Mouse (Mus musculus): ENCODE measurements around the gene Il17d. TPM values are rescaled to one million over a fixed set of nuclear protein-coding genes. Genes with fewer than 3 reads are reported as not detected.

The Il17d gene
- total and polyA plus RNA-seq, 2 experiments, result 0.17 TPM; not detected in 1

DNA sequence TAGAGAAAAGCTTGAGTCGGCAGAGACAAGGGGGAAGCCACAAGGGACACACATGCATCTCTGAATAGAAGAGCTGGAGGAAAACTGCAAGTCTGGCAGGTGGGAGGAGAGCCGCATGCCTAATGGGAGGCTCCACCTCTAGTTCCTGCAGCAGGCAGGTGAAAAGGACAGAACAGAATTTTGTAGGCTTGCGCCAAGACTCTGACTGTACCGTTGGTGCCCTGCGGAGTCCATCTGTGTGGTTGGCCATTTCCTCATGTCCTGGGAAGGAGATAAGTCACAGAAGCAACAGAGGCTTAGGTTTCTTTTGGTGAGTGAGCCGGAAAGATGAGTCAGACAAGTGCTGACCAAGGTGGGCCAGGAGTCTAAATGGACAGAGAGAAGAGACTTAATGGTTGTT lies 20.8 kb upstream of the Il17d start:
- H3K27ac ChIP-seq (replicated peaks; ENCODE audit: insufficient read depth, low read depth, low read length), result no peak overlapping the region
- H3K4me3 ChIP-seq (ENCODE audit: insufficient read depth, low read depth, low read length), result no peak overlapping the region
- H3K9ac ChIP-seq (ENCODE audit: low read depth, low read length), result no peak overlapping the region
- no peaks in the 10 kb centered on the region; the same call in 1 of the 2 replicates for H3K36me3 ChIP-seq (ENCODE audit: control insufficient read depth, insufficient read depth, low read length)
- H3K27me3 ChIP-seq (ENCODE audit: control insufficient read depth, insufficient read depth, low read length), result no peaks in the 10 kb centered on the region
- no peaks in the 10 kb centered on the region for H3K4me1 ChIP-seq (ENCODE audit: control insufficient read depth, insufficient read depth, low read length)
- no peak for TF ChIP-seq CTCF (IDR thresholded peaks at IDR 0.05; ENCODE audit: low read depth, low read length)
- no peak for TF ChIP-seq POLR2A (IDR thresholded peaks at IDR 0.05; ENCODE audit: extremely low read depth, insufficient read depth, low read length)
- 95% methylated on average over 6 of the region's 6 CpGs for WGBS
- H3K79me2 ChIP-seq (ENCODE audit: control insufficient read depth, insufficient read depth, low read length), result no peaks in the 10 kb centered on the region
- DNase-seq (ENCODE audit: extremely low read depth, low read depth, low spot score), result no peak

DNA sequence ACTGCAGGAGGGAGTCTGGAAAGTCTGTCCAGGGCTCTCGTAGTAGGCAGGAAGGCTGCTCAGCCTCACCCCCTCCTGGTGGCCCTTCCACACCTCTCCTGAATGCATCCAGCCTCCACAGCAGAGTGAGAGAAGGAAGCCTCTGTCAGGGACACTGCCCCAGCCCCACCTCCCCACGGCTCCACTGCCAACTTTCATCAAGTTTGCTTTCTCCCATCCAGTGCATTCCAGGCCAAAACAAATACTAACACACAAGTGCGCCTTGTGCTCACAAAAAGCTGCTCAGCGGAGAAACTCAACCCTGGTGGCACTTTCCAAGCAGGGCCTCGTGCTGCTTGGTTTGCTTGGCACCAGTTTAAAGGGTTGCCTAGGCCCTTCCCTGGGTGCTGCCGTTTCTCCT lies 15.0 kb upstream of the Il17d start:
- Histone ChIP-seq H3K27me3 (ENCODE audit: control insufficient read depth, insufficient read depth, low read length) (no peaks in the 10 kb centered on the region), H3K4me1 (ENCODE audit: control insufficient read depth, insufficient read depth, low read length) (no peaks in the 10 kb centered on the region), H3K4me3 (ENCODE audit: insufficient read depth, low read depth, low read length) (no peak overlapping the region), H3K27ac (replicated peaks; ENCODE audit: insufficient read depth, low read depth, low read length) (no peak overlapping the region), H3K9ac (ENCODE audit: low read depth, low read length) (no peak overlapping the region), H3K36me3 (ENCODE audit: control insufficient read depth, insufficient read depth, low read length) (no peaks in the 10 kb centered on the region), H3K79me2 (ENCODE audit: control insufficient read depth, insufficient read depth, low read length) (no peaks in the 10 kb centered on the region)
- WGBS, result 25% methylated on average over 6 of the region's 6 CpGs
- DNase-seq (ENCODE audit: extremely low read depth, low read depth, low spot score), result peak; percentile 43
- no peak for TF ChIP-seq CTCF (IDR thresholded peaks at IDR 0.05; ENCODE audit: low read depth, low read length)
- no peak for TF ChIP-seq POLR2A (IDR thresholded peaks at IDR 0.05; ENCODE audit: extremely low read depth, insufficient read depth, low read length)

DNA sequence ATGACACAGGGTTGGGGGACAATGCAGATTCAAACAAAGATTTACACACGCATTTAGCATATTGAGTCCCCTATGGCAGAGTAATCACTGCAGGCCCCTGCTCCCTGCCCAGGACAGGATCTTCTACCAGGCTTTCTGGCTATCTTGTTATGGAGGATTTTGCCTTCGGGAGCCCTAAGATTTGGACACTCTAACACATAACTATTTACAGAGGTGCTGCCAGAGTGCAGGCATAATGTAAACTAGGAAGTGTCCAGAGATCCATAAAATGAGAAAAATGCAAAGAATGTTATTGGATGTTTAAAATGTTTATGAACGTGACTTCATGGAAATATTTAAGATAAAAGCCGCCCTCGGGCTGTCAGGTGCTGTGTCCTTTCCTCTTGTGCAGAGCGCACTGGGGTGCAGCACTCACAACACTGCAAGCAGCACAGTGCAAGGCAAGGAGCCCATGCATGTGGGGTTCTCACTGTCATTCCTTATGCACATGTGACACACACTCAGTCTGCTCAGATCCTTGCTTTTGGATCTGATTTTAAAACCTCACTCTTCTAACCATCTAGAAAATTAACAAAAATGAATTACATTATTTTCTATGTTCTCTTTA lies 9.3 kb upstream of the Il17d start:
- WGBS, result 82% methylated on average over 6 of the region's 6 CpGs
- Histone ChIP-seq H3K4me3 (ENCODE audit: insufficient read depth, low read depth, low read length) (no peak overlapping the region), H3K9ac (ENCODE audit: low read depth, low read length) (no peak overlapping the region), H3K79me2 (ENCODE audit: control insufficient read depth, insufficient read depth, low read length) (no peaks in the 10 kb centered on the region), H3K4me1 (ENCODE audit: control insufficient read depth, insufficient read depth, low read length) (no peaks in the 10 kb centered on the region), H3K27ac (replicated peaks; ENCODE audit: insufficient read depth, low read depth, low read length) (no peak overlapping the region), H3K36me3 (ENCODE audit: control insufficient read depth, insufficient read depth, low read length) (no peaks in the 10 kb centered on the region; the same call in 1 of the 2 replicates), H3K27me3 (ENCODE audit: control insufficient read depth, insufficient read depth, low read length) (no peaks in the 10 kb centered on the region)
- DNase-seq (ENCODE audit: extremely low read depth, low read depth, low spot score), result no peak
- TF ChIP-seq POLR2A (IDR thresholded peaks at IDR 0.05; ENCODE audit: extremely low read depth, insufficient read depth, low read length) (no peak), CTCF (IDR thresholded peaks at IDR 0.05; ENCODE audit: low read depth, low read length) (no peak)

DNA sequence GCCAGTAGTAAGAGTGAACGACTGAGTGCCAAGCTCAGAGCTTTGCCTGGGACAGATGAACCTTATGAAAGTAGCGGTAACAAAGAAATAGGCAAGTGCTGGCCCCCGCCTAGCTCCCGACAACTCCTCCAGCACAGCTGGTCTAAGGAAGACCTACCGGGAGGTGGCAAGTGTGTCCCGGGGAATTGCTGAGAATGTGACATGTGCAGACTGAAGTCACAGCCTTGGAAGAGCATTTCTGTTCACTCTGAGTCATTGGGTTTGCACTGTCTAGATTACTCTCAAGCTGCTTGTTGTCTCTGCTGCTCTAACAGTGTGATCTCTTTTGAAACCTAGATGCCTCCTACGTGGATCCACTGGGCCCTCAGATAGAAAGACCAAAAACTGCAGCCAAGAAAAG lies 7.6 kb upstream of the Il17d start:
- no peak for DNase-seq (ENCODE audit: extremely low read depth, low read depth, low spot score)
- 92% methylated on average over 7 of the region's 7 CpGs for whole genome bisulfite sequencing
- TF ChIP-seq POLR2A (IDR thresholded peaks at IDR 0.05; ENCODE audit: extremely low read depth, insufficient read depth, low read length) (no peak), CTCF (IDR thresholded peaks at IDR 0.05; ENCODE audit: low read depth, low read length) (no peak)
- Histone ChIP-seq H3K4me3 (ENCODE audit: insufficient read depth, low read depth, low read length) (no peak overlapping the region), H3K4me1 (ENCODE audit: control insufficient read depth, insufficient read depth, low read length) (no peaks in the 10 kb centered on the region), H3K27ac (replicated peaks; ENCODE audit: insufficient read depth, low read depth, low read length) (no peak overlapping the region), H3K9ac (ENCODE audit: low read depth, low read length) (no peak overlapping the region), H3K36me3 (ENCODE audit: control insufficient read depth, insufficient read depth, low read length) (no peaks in the 10 kb centered on the region; the same call in 1 of the 2 replicates), H3K27me3 (ENCODE audit: control insufficient read depth, insufficient read depth, low read length) (no peaks in the 10 kb centered on the region), H3K79me2 (ENCODE audit: control insufficient read depth, insufficient read depth, low read length) (no peaks in the 10 kb centered on the region)

DNA sequence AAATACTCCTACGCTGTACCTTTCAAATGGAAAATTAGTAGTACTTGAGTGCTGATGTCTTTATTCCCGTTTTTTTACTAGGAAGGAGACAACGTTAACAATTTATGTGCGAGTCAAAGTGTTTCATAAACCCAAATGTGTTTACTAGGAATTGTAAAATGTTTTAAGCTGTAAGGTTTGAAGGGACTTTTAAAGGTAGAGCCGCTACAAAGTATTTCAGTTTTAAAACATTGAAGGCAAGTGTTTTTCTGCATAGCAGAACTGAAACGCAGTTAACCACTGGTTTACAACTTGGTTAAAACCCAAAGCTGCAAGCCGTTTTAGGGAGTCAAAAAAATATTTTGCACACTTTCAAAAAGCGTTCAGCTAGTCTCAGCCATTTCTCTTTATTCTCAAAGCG lies 815 bp upstream of the Il17d start:
- peaks cover 7% of the 10 kb centered on the region for H3K4me1 ChIP-seq (ENCODE audit: control insufficient read depth, insufficient read depth, low read length)
- H3K36me3 ChIP-seq (ENCODE audit: control insufficient read depth, insufficient read depth, low read length), result no peaks in the 10 kb centered on the region
- H3K27ac ChIP-seq (replicated peaks; ENCODE audit: insufficient read depth, low read depth, low read length), result no peak overlapping the region
- no peak for DNase-seq (ENCODE audit: extremely low read depth, low read depth, low spot score)
- no peak for TF ChIP-seq POLR2A (IDR thresholded peaks at IDR 0.05; ENCODE audit: extremely low read depth, insufficient read depth, low read length)
- TF ChIP-seq CTCF (IDR thresholded peaks at IDR 0.05; ENCODE audit: low read depth, low read length), result no peak
- H3K79me2 ChIP-seq (ENCODE audit: control insufficient read depth, insufficient read depth, low read length), result no peaks in the 10 kb centered on the region
- H3K4me3 ChIP-seq (ENCODE audit: insufficient read depth, low read depth, low read length), result no peak overlapping the region
- whole genome bisulfite sequencing, result 94% methylated on average over 9 of the region's 9 CpGs
- H3K27me3 ChIP-seq (ENCODE audit: control insufficient read depth, insufficient read depth, low read length), result peaks cover 9% of the 10 kb centered on the region
- H3K9ac ChIP-seq (ENCODE audit: low read depth, low read length), result no peak overlapping the region

DNA sequence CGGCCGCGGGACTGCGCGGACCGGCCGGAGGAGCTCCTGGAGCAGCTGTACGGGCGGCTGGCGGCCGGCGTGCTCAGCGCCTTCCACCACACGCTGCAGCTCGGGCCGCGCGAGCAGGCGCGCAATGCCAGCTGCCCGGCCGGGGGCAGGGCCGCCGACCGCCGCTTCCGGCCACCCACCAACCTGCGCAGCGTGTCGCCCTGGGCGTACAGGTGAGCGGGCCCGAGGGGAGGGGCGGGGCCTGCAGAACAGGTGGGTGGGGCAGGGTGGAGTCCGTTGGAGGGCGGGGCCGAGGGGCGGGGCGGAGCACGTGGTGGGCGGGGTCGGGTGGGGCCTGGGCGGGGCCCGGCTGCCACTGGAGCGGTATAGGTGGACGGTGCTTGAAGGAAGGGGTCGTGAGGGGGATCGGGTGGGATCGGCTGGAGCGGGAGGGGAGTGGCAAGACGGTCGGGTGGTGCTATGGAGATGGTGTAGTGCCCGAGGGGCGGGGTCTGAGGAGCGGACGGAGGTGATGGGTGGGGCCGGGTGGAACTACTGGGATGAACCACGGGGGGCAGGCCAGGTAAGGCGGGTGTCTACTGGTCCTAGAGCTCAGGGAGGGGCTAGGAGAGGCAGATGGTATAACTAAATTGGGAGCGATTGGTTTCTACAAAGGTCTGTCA lies 942 bp downstream of the Il17d start:
- TF ChIP-seq POLR2A (IDR thresholded peaks at IDR 0.05; ENCODE audit: extremely low read depth, insufficient read depth, low read length), result no peak
- no peak for TF ChIP-seq CTCF (IDR thresholded peaks at IDR 0.05; ENCODE audit: low read depth, low read length)
- 4% methylated on average over 59 of the region's 60 CpGs for WGBS
- Histone ChIP-seq H3K79me2 (ENCODE audit: control insufficient read depth, insufficient read depth, low read length) (no peaks in the 10 kb centered on the region), H3K36me3 (ENCODE audit: control insufficient read depth, insufficient read depth, low read length) (no peaks in the 10 kb centered on the region), H3K27me3 (ENCODE audit: control insufficient read depth, insufficient read depth, low read length) (peaks cover 9% of the 10 kb centered on the region), H3K27ac (replicated peaks; ENCODE audit: insufficient read depth, low read depth, low read length) (no peak overlapping the region), H3K9ac (ENCODE audit: low read depth, low read length) (no peak overlapping the region; the same call in 1 of the 2 replicates), H3K4me1 (ENCODE audit: control insufficient read depth, insufficient read depth, low read length) (peaks cover 7% of the 10 kb centered on the region), H3K4me3 (ENCODE audit: insufficient read depth, low read depth, low read length) (peak overlapping the region; percentile 62)
- DNase-seq (ENCODE audit: extremely low read depth, low read depth, low spot score), result no peak

Data from liver, adult 2 months (tissue).